Mouse (Mus musculus) hindbrain, embryonic 10.5 days (tissue): ENCODE results near the gene Naip2. TPM values are rescaled to one million over a fixed set of nuclear protein-coding genes. Genes with fewer than 3 reads are reported as not detected.
A peak's percentile ranks its signal among the peaks of the same experiment; 100 is the strongest.
"Not testable (repeated sequence)": the region's sequence is repeated elsewhere in the genome, so short reads cannot be mapped to it uniquely, and the experiment has no call there.

Experiments used
- DNase-seq: peaks from one replicate; pipeline ENCODE4 v3.0.0-alpha.2; 2017; ENCODE audit warnings: low spot score
- H3K27ac ChIP-seq: fragments of 300-500 bp; sonication (generic); 2 replicates; pipeline ENCODE4 v1.5.1; 2016; ENCODE audit warnings: mild to moderate bottlenecking, moderate library complexity
- H3K27me3 ChIP-seq: fragments of 300-500 bp; sonication (generic); 2 replicates; pipeline ENCODE4 v1.6.1; 2016; ENCODE audit warnings: mild to moderate bottlenecking; ENCODE audit not compliant: poor library complexity, insufficient read depth, severe bottlenecking
- H3K36me3 ChIP-seq: fragments of 300-500 bp; sonication (generic); 2 replicates; pipeline ENCODE4 v1.6.1; 2016; ENCODE audit warnings: mild to moderate bottlenecking, moderate library complexity
- H3K4me1 ChIP-seq: fragments of 300-500 bp; sonication (generic); replicated peaks from 2 replicates; pipeline ENCODE4 v1.6.1; 2016; ENCODE audit warnings: mild to moderate bottlenecking
- H3K4me3 ChIP-seq: fragments of 300-500 bp; sonication (generic); 2 replicates; pipeline ENCODE4 v1.5.1; 2016; ENCODE audit warnings: mild to moderate bottlenecking, moderate library complexity
- H3K9me3 ChIP-seq: fragments of 300-500 bp; sonication (generic); 2 replicates; pipeline ENCODE4 v1.6.1; 2016; ENCODE audit warnings: mild to moderate bottlenecking, moderate library complexity
- WGBS: fragments of 180-500 bp; shearing (Covaris S2); methylation state at CpG from one replicate; pipeline ENCODE4 v1.1.7; 2016; 5-methylcytosine and 5-hydroxymethylcytosine counted together
- polyA plus RNA-seq: library from polyadenylated mRNA; unstranded; fragments of >200 nt; fragmentation: Nextera tagmentation; extraction: Ambion mirVana; gene quantifications from 2 replicates; pipeline ENCODE4 v1.2.1, GENCODE M21; 2016

The Naip2 gene
- 0.16 and 0.26 TPM in 2 replicates for polyA plus RNA-seq

DNA sequence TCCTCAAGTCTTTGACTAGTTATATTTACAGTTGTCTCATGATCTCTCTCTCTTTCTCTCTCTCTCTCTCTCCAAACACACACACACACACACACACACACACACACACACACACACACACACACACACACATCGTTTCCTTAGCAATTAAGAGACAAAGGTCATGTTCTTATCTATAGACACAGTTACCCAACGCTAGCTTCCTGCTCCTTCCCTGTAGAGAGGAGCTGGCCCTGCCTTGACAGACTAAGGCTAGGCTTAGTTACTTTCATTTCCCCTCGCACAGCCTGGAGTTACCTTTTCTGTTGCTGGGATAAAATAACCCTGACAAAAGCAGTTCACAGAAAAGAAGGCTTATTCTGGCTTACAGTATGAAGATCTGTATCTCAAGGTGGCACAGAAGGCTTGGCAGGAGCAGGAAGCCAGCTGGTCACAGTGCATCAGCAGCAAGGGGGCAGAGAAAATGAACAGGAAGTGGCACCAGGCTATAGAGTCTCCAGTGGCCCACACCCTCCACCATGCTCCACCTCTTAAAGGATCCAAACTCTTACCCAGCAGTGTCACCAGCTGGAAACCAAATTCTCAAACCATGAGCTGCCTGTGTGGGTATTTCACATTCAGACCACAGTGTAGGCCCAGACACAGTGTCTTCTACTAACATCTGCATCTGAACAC, at the start of gene Naip2:
Gene Naip2, minus strand, starts transcription at position 434 of the 675 bp plus-strand sequence.
- H3K4me3 ChIP-seq, H3K36me3 ChIP-seq, H3K9me3 ChIP-seq, DNase-seq, H3K27me3 ChIP-seq, H3K27ac ChIP-seq, H3K4me1 ChIP-seq: not testable (repeated sequence)
- WGBS, result 72% methylated on average over 3 of the region's 3 CpGs

DNA sequence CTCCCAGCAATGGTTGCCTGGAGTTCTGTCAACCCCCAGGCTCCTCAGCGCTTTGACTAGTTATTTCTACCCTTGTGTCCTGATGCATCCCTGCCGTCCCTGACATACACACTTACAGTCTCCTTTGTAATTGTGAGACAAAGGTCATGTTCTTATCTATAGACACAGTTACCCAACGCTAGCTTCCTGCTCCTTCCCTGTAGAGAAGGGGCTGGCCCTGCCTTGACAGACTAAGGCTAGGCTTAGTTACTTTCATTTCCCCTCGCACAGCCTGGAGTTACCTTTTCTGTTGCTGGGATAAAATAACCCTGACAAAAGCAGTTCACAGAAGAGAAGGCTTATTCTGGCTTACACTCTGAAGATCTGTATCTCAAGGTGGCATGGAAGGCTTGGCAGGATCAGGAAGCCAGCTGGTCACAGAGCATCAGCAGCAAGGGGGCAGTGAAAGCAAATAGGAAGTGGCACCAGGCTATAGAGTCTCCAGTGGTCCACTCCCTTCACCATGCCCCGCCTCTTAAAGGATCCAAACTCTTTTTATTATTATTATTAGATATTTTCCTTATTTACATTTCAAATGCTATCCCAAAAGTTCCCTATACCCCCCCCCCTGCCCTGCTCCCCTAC, 45.1 kb upstream of the Naip2 start:
- H3K4me3 ChIP-seq, H3K36me3 ChIP-seq, H3K27me3 ChIP-seq, H3K27ac ChIP-seq, H3K4me1 ChIP-seq, DNase-seq, H3K9me3 ChIP-seq: not testable (repeated sequence)
- WGBS, result 74% methylated on average over 5 of the region's 5 CpGs

DNA sequence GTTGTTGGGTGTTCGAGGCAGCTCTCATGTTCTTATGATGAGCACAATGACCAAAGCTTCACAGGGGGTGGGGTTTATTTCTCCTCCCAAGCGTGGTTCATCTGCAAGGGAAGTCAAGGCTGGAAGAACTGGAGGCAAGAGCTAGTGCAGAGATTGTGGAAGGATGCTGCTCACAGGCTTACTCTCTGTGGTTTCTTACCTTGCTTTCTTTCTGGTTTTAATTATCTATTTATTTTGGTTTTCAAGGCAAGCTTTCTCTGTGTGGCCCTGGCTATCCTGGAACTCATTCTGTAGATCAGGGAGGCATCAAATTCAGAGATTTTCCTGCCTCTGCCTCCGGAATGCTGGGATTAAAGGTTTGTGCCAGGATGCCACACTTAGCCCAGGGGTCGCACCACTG, 44.3 kb upstream of the Naip2 start, which contains the start of gene Naip5:
Gene Naip5, minus strand, starts transcription at position 101 of the 400 bp plus-strand sequence.
- not testable (repeated sequence) for H3K27me3 ChIP-seq, H3K4me3 ChIP-seq, DNase-seq, H3K36me3 ChIP-seq, H3K4me1 ChIP-seq, H3K9me3 ChIP-seq, H3K27ac ChIP-seq
- 84% methylated on average over 4 of the region's 4 CpGs for WGBS

DNA sequence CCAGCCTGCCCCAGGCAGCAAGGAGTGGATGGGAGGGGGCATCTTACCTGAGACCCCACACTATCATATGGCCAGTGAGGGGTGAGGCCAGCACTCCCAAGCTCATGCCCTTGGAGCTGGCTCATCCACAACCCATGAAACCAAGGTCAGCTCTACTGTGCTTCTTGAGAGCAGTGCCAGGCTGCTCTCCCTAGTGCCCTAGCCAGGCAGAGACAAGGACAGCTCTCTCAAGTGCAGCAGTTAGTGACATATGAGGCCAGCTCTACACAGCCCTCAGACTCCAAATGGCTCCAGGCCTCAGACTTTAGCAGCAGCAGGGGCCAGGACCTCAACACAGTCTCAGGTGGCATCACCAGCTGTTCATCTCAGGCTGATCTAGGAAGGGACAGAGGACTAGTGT, 41.8 kb upstream of the Naip2 start:
- H3K27me3 ChIP-seq, result no peaks in the 10 kb centered on the region
- peak overlapping the region; percentile 12; the same call in 1 of the 2 replicates for H3K27ac ChIP-seq
- H3K4me3 ChIP-seq, result no peak overlapping the region
- H3K4me1 ChIP-seq, result no peaks in the 10 kb centered on the region
- H3K9me3 ChIP-seq, result no peaks in the 10 kb centered on the region
- H3K36me3 ChIP-seq, result no peaks in the 10 kb centered on the region
- DNase-seq, result peak; percentile 3

DNA sequence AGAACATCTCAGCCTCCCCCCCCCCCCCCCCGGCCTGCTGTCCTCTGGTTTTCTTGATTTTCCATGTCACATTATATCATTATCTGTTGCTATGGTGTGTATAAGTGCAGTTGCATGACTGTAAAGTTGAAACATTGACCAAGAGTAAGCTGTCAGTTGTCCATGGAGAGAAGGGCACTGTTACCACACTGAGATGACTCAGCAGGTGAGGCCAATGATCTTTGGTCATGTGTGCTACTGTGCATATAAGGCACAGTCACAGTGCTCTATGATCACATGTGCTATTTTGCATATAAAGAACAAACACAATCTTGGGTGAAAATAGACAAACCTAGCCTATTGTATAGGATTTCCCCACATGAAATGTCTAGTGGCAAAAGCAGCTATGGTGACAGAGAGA, 11.8 kb upstream of the Naip2 start:
- not testable (repeated sequence) for DNase-seq, H3K4me3 ChIP-seq, H3K27me3 ChIP-seq, H3K36me3 ChIP-seq, H3K27ac ChIP-seq, H3K9me3 ChIP-seq, H3K4me1 ChIP-seq
- WGBS, result 87% methylated on average over 1 of the region's 1 CpGs

DNA sequence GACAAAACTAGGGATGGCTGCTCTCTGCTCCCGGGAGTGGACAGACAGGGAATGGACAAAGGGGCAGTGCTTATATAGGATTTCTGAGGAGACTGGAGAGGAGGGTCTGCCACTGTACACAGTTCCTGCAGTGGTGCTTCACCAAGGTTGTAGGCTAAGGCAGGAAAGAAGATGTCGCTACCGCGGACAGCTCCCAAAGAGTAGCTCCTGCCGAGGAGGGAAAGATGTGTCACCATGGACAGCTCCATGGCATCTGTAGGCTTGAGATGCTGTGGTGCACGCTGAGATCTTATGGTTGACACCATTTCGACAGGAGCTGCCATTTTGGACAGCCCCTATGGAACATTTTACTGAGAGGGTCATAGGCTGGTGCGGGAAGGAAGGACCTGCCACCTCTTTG, 8.6 kb upstream of the Naip2 start:
- Histone ChIP-seq H3K4me3 (no peak overlapping the region), H3K27me3 (no peaks in the 10 kb centered on the region), H3K36me3 (no peaks in the 10 kb centered on the region), H3K27ac (no peak overlapping the region), H3K4me1 (no peaks in the 10 kb centered on the region), H3K9me3 (no peaks in the 10 kb centered on the region)
- DNase-seq, result peak; percentile 52
- 33% methylated on average over 8 of the region's 8 CpGs for whole genome bisulfite sequencing

DNA sequence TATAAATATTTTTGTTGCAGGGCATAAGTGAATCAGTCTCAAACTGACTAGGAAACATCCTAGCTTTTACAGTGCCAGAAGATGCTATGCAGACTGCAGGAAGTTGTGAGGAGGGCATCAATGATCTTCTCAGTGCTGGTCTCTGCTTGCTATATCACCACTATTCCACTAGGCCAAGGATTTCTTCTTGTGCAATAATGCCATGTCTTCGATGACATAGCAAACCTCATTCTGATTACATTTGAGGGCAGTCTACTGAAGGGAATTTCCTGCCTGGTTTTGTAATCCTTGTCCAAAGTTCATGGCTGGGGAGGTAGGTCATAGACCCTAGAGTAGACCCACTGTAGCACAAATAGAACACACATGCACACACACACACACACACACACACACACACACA, 1.4 kb upstream of the Naip2 start:
- no peaks in the 10 kb centered on the region for H3K36me3 ChIP-seq
- no peak overlapping the region for H3K27ac ChIP-seq
- DNase-seq, result no peak
- 87% methylated on average over 1 of the region's 1 CpGs for WGBS
- H3K27me3 ChIP-seq, result no peaks in the 10 kb centered on the region
- no peaks in the 10 kb centered on the region for H3K4me1 ChIP-seq
- no peak overlapping the region for H3K4me3 ChIP-seq
- no peaks in the 10 kb centered on the region for H3K9me3 ChIP-seq

DNA sequence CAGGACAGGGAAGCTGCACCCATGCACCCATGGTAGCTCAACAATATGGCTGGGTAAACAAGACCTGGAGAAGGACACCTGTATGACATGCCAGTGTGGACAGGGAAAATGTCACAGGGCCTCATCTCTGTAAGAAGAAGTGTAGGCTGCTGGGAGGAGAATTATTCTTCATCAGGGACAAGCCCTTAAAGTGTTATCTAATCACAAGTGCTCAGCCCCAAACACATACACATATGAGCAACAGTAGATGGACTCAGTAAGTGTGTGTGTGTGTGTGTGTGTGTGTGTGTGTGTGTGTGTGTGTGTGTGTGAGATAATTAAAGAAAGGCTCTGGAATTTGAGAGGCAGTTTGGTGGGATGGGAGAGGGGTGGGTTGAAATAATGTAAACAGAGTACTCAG, 1.1 kb downstream of the Naip2 start:
- Histone ChIP-seq H3K4me3 (no peak overlapping the region), H3K9me3 (no peaks in the 10 kb centered on the region), H3K36me3 (no peaks in the 10 kb centered on the region), H3K4me1 (no peaks in the 10 kb centered on the region), H3K27ac (no peak overlapping the region), H3K27me3 (no peaks in the 10 kb centered on the region)
- DNase-seq, result no peak

DNA sequence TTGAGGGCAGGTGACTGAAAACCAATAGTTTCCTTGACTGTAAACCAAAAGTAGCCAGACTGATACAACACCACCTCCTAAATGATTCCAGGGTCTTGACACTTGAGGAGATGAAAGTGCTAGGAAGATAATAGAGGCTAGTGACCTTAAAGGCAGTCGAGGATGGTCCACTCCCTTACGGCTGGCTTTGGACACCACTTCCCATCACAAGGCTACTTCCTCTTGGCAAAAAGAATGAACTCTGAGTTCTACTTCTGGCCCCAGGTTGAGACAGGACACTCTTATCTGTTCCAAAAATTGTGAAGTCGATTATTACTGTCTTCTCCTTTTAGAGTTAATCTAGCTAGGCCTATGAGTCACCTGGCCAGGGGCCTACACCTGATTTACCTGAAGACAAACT, 6.5 kb downstream of the Naip2 start:
- Histone ChIP-seq H3K4me3 (no peak overlapping the region), H3K36me3 (no peaks in the 10 kb centered on the region), H3K27me3 (no peaks in the 10 kb centered on the region), H3K27ac (no peak overlapping the region), H3K9me3 (no peaks in the 10 kb centered on the region), H3K4me1 (no peaks in the 10 kb centered on the region)
- whole genome bisulfite sequencing, result 83% methylated on average over 3 of the region's 3 CpGs
- no peak for DNase-seq

DNA sequence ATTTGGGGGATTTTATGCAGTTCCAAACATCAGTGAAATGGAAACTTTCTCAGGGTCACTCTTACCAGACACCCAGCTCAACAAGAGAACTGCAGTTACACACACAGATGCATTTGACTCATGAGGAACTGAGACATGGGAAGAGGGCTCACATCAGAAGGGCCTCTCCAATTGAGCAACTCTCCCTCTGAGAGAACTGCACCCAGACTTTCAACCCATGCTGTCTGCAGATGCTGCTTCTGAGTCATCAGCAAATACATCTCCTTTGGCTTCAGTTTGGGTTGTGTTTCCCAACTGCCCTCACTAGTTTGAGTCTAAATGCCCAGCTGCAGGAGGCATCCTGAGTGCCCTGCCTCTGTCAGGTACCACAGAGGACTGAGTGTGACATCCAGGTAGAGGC, 18.8 kb downstream of the Naip2 start:
- not testable (repeated sequence) for H3K9me3 ChIP-seq, DNase-seq, H3K27me3 ChIP-seq, H3K4me3 ChIP-seq, H3K4me1 ChIP-seq, H3K36me3 ChIP-seq, H3K27ac ChIP-seq

DNA sequence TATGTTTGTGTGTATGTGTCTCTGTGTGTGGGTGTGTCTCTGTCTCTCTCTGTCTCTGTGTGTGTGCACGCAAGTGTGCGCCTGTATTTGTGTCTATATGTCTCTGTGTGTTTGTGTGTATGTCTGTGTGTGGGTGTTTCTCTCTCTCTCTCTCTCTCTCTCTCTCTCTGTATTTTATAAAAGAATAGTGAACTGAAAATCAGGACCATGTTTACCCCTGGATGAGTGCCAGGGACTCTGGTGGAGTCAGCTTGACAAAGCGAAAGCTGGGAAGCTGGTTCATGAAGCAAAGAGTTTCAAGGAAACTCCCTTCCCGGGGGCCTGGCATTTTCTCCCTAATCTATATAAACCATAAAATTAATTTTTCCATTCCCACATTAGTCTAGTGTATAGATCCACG, 27.5 kb downstream of the Naip2 start:
- not testable (repeated sequence) for H3K9me3 ChIP-seq, DNase-seq

DNA sequence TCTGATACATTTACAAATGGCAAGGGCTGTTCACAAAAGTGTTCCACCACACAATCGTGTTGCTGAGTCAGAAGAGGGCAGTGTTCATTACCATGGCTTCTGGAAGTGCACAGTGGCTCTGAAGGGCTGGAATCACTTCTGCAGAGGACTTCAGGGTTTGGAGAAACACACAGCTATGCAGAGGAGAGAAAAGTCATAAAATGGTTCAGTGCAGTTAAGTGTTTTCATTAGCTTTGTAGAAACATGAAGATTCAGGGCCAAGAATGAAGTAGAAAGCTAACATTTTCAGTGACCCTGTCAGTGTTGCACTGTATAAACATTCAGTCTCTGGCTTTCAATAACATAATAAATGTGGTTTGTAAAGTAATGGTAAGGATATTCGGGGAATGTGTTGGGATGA, 35.5 kb downstream of the Naip2 start:
- not testable (repeated sequence) for DNase-seq, H3K9me3 ChIP-seq, H3K27ac ChIP-seq, H3K27me3 ChIP-seq, H3K4me1 ChIP-seq, H3K4me3 ChIP-seq, H3K36me3 ChIP-seq
- WGBS, result 69% methylated on average over 2 of the region's 2 CpGs

More for the DNA sequence above, 27.5 kb downstream of the Naip2 start:
- 91% methylated on average over 4 of the region's 5 CpGs for WGBS
- H3K4me1 ChIP-seq, H3K36me3 ChIP-seq, H3K27me3 ChIP-seq, H3K4me3 ChIP-seq, H3K27ac ChIP-seq: not testable (repeated sequence)

DNA sequence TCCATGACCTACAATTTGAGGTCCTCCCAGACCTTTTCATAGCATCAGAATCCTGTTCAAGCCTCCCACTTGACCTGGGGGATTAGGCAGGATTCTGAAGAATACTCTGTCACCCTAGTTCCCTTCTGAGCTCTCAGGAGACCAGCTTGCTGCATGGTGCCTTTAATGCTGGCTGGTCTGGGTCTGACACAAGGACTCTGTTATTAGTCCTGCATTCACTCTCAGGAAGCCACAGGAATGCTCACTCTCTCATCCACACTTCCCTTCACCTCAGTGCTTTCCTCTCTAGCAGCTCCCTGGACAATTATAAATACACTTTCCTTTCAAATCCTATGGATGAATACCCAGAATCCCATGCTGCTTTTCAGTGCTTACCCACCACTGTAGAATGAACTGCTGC, 39.4 kb downstream of the Naip2 start:
- DNase-seq, H3K4me1 ChIP-seq, H3K27ac ChIP-seq, H3K9me3 ChIP-seq, H3K36me3 ChIP-seq, H3K4me3 ChIP-seq, H3K27me3 ChIP-seq: not testable (repeated sequence)
